Mouse (Mus musculus) liver, adult 2 months (tissue): ENCODE data around the gene Pecam1. TPM values are rescaled to one million over a fixed set of nuclear protein-coding genes. Genes with fewer than 3 reads are reported as not detected.

ENCODE experiments used
- DNase-seq: peaks from one replicate; pipeline ENCODE4 v3.0.0-alpha.2; 2011; ENCODE audit warnings: low read depth, low spot score; ENCODE audit errors: extremely low read depth
- H3K27ac ChIP-seq: fragments of 200-500 bp; replicated peaks from 2 replicates; pipeline ENCODE4 v1.5.1; 2012; ENCODE audit warnings: low read depth, mild to moderate bottlenecking, control low read depth, inconsistent platforms, low read length; ENCODE audit not compliant: insufficient read depth
- H3K27me3 ChIP-seq: fragments of 200-500 bp; 2 replicates; pipeline ENCODE4 v1.6.1; 2012; ENCODE audit warnings: mild to moderate bottlenecking, moderate library complexity, low read length, inconsistent platforms; ENCODE audit not compliant: control insufficient read depth, insufficient read depth
- H3K36me3 ChIP-seq: fragments of 200-500 bp; 2 replicates; pipeline ENCODE4 v1.6.1; 2012; ENCODE audit warnings: low read length, inconsistent platforms; ENCODE audit not compliant: control insufficient read depth, insufficient read depth
- H3K4me1 ChIP-seq: fragments of 200-500 bp; 2 replicates; pipeline ENCODE4 v1.6.1; 2011; ENCODE audit warnings: low read length; ENCODE audit not compliant: control insufficient read depth, insufficient read depth
- H3K4me3 ChIP-seq: fragments of 200-500 bp; 2 replicates; pipeline ENCODE4 v1.5.1; 2011; ENCODE audit warnings: low read depth, mild to moderate bottlenecking, control low read depth, low read length, moderate library complexity; ENCODE audit not compliant: insufficient read depth
- H3K79me2 ChIP-seq: fragments of 200-500 bp; 2 replicates; pipeline ENCODE4 v1.6.1; 2012; ENCODE audit warnings: inconsistent platforms, mild to moderate bottlenecking, low read length, moderate library complexity; ENCODE audit not compliant: control insufficient read depth, insufficient read depth
- H3K9ac ChIP-seq: fragments of 200-500 bp; 2 replicates; pipeline ENCODE4 v1.6.1; 2012; ENCODE audit warnings: low read depth, mild to moderate bottlenecking, control low read depth, inconsistent platforms, low read length
- CTCF ChIP-seq: fragments of 200-500 bp; IDR thresholded peaks from 2 replicates; pipeline ENCODE4 v1.5.1; 2011; ENCODE audit warnings: low read depth, low read length, control low read depth
- POLR2A ChIP-seq: fragments of 200-500 bp; IDR thresholded peaks from 2 replicates; pipeline ENCODE4 v1.6.1; 2011; ENCODE audit warnings: low read length, control low read depth; ENCODE audit not compliant: insufficient read depth; ENCODE audit errors: extremely low read depth
- WGBS: fragments of 180-500 bp; shearing (Covaris S2); methylation state at CpG from one replicate; pipeline ENCODE4 v1.1.7; 2018; 5-methylcytosine and 5-hydroxymethylcytosine counted together
- polyA plus RNA-seq: library from polyadenylated mRNA; depleted of rRNA; stranded (reverse); fragments of >200 nt; gene quantifications from 2 replicates; pipeline ENCODE4 v1.2.3, GENCODE M21; 2012
- total RNA-seq: library from RNA; depleted of rRNA; stranded (reverse); fragments of >200 nt; gene quantifications from 2 replicates; pipeline ENCODE4 v1.2.3, GENCODE M21; 2014

The Pecam1 gene
- total and polyA plus RNA-seq, 2 experiments, result 5.4 to 14.6 TPM

DNA sequence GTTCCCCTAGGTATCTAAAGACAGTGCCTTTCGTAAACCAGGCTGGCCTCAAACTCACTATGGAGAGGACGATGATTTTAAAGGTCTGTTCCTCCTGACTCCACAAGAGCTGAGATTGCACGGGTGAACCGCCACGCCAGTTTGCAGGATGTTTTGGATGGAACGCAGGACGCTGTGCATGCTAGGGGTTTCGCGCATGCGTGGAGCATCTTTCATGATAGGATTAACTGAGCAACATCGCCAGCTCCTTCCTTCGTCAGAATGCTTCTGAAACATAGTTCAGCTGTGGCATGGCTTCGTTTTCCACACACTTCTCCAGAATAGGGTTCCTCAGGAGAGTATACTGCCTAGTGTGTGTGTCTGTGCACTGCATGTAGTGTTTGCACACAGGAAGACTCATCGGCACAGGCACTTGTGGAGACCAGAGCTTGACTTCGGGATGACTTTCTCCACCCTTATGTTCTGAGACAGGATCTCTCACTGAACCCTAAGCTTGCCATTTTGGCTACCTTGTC lies 26.8 kb downstream of the Pecam1 start:
- Histone ChIP-seq H3K4me1 (peaks cover 2% of the 10 kb centered on the region; the same call in 1 of the 2 replicates), H3K79me2 (no peaks in the 10 kb centered on the region), H3K4me3 (no peak overlapping the region), H3K36me3 (no peaks in the 10 kb centered on the region), H3K9ac (no peak overlapping the region), H3K27ac (no peak overlapping the region), H3K27me3 (no peaks in the 10 kb centered on the region)
- TF ChIP-seq POLR2A, result no peak
- no peak for TF ChIP-seq CTCF
- DNase-seq, result no peak
- WGBS, result 66% methylated on average over 15 of the region's 15 CpGs

DNA sequence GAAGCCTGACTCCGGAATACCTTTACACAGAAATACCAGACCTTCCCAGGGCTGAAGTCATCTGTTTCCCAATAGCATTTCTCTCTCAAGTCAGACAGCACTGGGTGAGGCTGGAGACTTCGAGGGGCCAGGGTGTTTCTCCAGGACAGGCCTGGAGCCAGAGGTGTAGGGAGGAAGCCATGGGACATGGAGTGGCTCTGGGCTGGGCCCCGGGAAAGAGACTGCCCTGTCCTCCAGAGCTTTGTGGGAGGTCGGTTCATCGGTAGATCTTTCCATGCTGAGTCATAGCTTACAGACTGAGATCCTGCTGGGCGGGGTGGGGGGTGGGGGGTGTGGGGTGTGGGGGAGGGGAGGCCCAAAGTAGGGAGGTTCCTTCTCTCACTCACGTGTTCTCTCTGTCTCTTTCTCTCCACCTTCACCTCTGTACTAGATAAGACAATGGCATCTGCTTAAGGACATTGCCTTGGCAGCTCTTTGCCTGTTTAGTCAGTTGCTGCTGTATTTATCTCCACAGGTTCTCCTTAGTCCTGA lies 27.5 kb downstream of the Pecam1 start:
- WGBS, result 36% methylated on average over 7 of the region's 7 CpGs
- Histone ChIP-seq H3K4me3 (no peak overlapping the region), H3K4me1 (no peaks in the 10 kb centered on the region), H3K27ac (no peak overlapping the region), H3K27me3 (no peaks in the 10 kb centered on the region), H3K36me3 (no peaks in the 10 kb centered on the region), H3K9ac (no peak overlapping the region), H3K79me2 (no peaks in the 10 kb centered on the region)
- TF ChIP-seq CTCF, result no peak
- TF ChIP-seq POLR2A, result no peak
- DNase-seq, result no peak

DNA sequence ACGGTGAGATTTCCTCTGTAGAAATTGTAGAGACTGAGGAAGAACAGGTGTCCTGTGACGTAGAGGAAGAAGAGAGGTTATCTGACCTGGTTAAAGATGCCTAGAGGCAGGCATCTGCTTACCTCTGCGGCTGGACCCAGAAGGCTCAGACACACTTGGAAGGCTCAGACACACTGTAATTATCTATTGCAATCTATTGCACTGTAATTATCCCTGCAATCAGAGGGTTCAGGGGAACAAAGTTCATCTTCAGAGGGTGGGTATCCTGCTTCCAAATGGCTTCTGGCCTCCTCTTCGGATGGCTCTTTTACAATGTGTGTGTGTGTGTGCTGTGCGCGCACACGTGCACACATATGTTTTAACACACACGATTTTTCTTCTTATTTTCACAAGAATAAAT lies 30.0 kb downstream of the Pecam1 start:
- H3K36me3 ChIP-seq, result no peaks in the 10 kb centered on the region
- TF ChIP-seq CTCF, result no peak
- TF ChIP-seq POLR2A, result no peak

GRCm38 (mm10) chr11:106716568-106716967 lies 33.9 kb downstream of the Pecam1 start:
- WGBS, result 82% methylated on average over 5 of the region's 5 CpGs
- peaks cover 2% of the 10 kb centered on the region; the same call in 1 of the 2 replicates for H3K4me1 ChIP-seq

More for the DNA sequence above, 30.0 kb downstream of the Pecam1 start:
- 88% methylated on average over 8 of the region's 8 CpGs for WGBS
- no peaks in the 10 kb centered on the region for H3K27me3 ChIP-seq
- peak; percentile 37 for DNase-seq
- H3K27ac ChIP-seq, result no peak overlapping the region
- H3K4me1 ChIP-seq, result peaks cover 2% of the 10 kb centered on the region; the same call in 1 of the 2 replicates
- H3K79me2 ChIP-seq, result no peaks in the 10 kb centered on the region
- no peak overlapping the region for H3K9ac ChIP-seq
- no peak overlapping the region for H3K4me3 ChIP-seq

GRCm38 (mm10) chr11:106715066-106715465 lies 35.4 kb downstream of the Pecam1 start:
- H3K9ac ChIP-seq, result peak overlapping the region; percentile 54
- 78% methylated on average over 6 of the region's 6 CpGs for WGBS
- no peak for DNase-seq

More at GRCm38 (mm10) chr11:106716568-106716967, 33.9 kb downstream of the Pecam1 start:
- DNase-seq, result peak; percentile 33
- Histone ChIP-seq H3K9ac (no peak overlapping the region), H3K4me3 (no peak overlapping the region), H3K36me3 (no peaks in the 10 kb centered on the region), H3K27me3 (no peaks in the 10 kb centered on the region), H3K27ac (no peak overlapping the region), H3K79me2 (no peaks in the 10 kb centered on the region)
- TF ChIP-seq CTCF (no peak), POLR2A (no peak)

DNA sequence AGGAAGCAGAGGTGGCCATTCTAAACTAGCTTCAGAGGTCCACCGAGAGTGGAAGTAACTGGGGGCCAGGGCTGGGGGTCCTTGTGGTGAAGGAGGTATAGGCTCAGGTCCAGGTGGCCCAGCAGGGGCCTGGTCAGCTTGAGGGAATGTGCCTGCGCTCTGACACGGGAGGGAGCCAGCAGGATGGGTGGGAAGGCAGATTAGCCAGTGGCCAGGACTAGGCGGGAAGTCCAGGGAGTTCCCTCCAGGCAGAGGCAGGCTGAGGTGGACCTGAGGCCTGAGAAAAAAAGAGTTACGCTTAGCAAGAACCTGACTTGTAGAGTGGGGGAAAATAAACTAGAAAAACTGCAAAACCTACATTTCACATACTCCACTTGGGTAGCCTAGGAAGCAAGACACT lies 39.6 kb downstream of the Pecam1 start:
- H3K36me3 ChIP-seq, result no peaks in the 10 kb centered on the region
- no peaks in the 10 kb centered on the region for H3K27me3 ChIP-seq
- peak overlapping the region; percentile 42 for H3K27ac ChIP-seq
- DNase-seq, result no peak
- no peak overlapping the region for H3K9ac ChIP-seq
- H3K4me3 ChIP-seq, result no peak overlapping the region
- H3K79me2 ChIP-seq, result no peaks in the 10 kb centered on the region
- no peaks in the 10 kb centered on the region for H3K4me1 ChIP-seq
- WGBS, result 86% methylated on average over 5 of the region's 5 CpGs
- TF ChIP-seq CTCF (no peak), POLR2A (no peak)

More at GRCm38 (mm10) chr11:106715066-106715465, 35.4 kb downstream of the Pecam1 start:
- H3K36me3 ChIP-seq, result no peaks in the 10 kb centered on the region
- no peaks in the 10 kb centered on the region for H3K27me3 ChIP-seq
- no peaks in the 10 kb centered on the region for H3K79me2 ChIP-seq
- TF ChIP-seq CTCF, result no peak
- no peak for TF ChIP-seq POLR2A
- peak overlapping the region; percentile 36 for H3K4me3 ChIP-seq
- H3K4me1 ChIP-seq, result peaks cover 2% of the 10 kb centered on the region; the same call in 1 of the 2 replicates
- peak overlapping the region; percentile 30 for H3K27ac ChIP-seq
